Mouse (Mus musculus) megakaryocyte, embryonic 14.5 days (primary cell): Measurements from ENCODE around the gene Aldh1l2.

Source experiments
- FLI1 ChIP-seq: IDR thresholded peaks from 2 replicates; pipeline ENCODE4 v1.6.1; 2012; ENCODE audit warnings: low read length, inconsistent platforms, mixed read lengths
- GATA1 ChIP-seq: IDR thresholded peaks from 3 replicates; pipeline ENCODE4 v1.6.1; 2012; ENCODE audit warnings: mixed read lengths, low read length, inconsistent platforms, borderline replicate concordance

- TF ChIP-seq GATA1 (no peak), FLI1 (no peak)
Observed at GRCm38 (mm10) chr10:83530384-83530967, 3.5 kb downstream of the Aldh1l2 start.
